Mouse (Mus musculus): ENCODE data around the gene Polg2.

GRCm38 (mm10) chr11:106767516-106767915 lies 11.8 kb downstream of the Polg2 start:
- TF ChIP-seq CTCF (conservative IDR thresholded peaks at IDR 0.05; ENCODE audit: low read length) (peak; percentile 52), NANOG (IDR thresholded peaks at IDR 0.05; ENCODE audit: borderline replicate concordance, low read length) (no peak), POU5F1 (IDR thresholded peaks at IDR 0.05; ENCODE audit: borderline replicate concordance, low read length) (no peak)

All from E14TG2a.4 (cell line).